ENCODE assay signal across 16 mouse cellular contexts in genomic region chr5:121930261-121930660, GRCm38 (mm10).
DNase-seq lines count a peak whose midpoint lies in the region; ATAC-seq lines count a peak whose summit lies in the region.
"Had no signal": no experiment of that assay in that cellular context is flagged by ENCODE, and none has a peak within 500 bp of the region (broad histone marks: within the 10 kb centered on the region; RNA-seq: fewer than 3 reads in every experiment).

No protein-coding gene starts in this region.

- ATAC-seq in forebrain, embryonic 15.5 days (replicated peaks): no peak
- ATAC-seq in forebrain, embryonic 16.5 days: no peak
- peak; percentile 35; the same call in 1 of the 2 replicates for ATAC-seq in neural tube, embryonic 11.5 days (ENCODE audit: insufficient read depth, low FRiP score, low TSS enrichment)
- ATAC-seq: inflammation-experienced regulatory T-cells, adult 6 months had no signal

- no peaks in the 10 kb centered on the region for H3K27me3 ChIP-seq in forebrain, embryonic 15.5 days
- H3K27me3 ChIP-seq in forebrain, embryonic 16.5 days (replicated peaks; ENCODE audit: control insufficient read depth, insufficient read depth, low read length): no peaks in the 10 kb centered on the region
- H3K27me3 ChIP-seq in neural tube, embryonic 11.5 days (ENCODE audit: control insufficient read depth, insufficient read depth, low read length): 0 out of 2 replicates have a peak, but pooled peaks cover 6% of the 10 kb centered on the region

- H3K4me2 ChIP-seq in forebrain, embryonic 15.5 days (replicated peaks): no peak overlapping the region
- H3K4me2 ChIP-seq in forebrain, embryonic 16.5 days (ENCODE audit: low read length): no peak overlapping the region
- H3K4me2 ChIP-seq in neural tube, embryonic 11.5 days (ENCODE audit: low read depth): peak overlapping the region; percentile 14; the same call in 1 of the 2 replicates
- H3K4me2 ChIP-seq: limb, embryonic 13.5 days; lung, embryonic 15.5 days had no signal

- H3K4me3 ChIP-seq in forebrain, embryonic 15.5 days: no peak overlapping the region
- no peak overlapping the region for H3K4me3 ChIP-seq in forebrain, embryonic 16.5 days (replicated peaks; ENCODE audit: low read length)
- no peak overlapping the region for H3K4me3 ChIP-seq in neural tube, embryonic 11.5 days (ENCODE audit: low read depth, low read length)
- H3K4me3 ChIP-seq: limb, embryonic 13.5 days; lung, embryonic 15.5 days had no signal

- no peaks in the 10 kb centered on the region for H3K36me3 ChIP-seq in forebrain, embryonic 15.5 days
- no peaks in the 10 kb centered on the region for H3K36me3 ChIP-seq in forebrain, embryonic 16.5 days (ENCODE audit: control insufficient read depth, insufficient read depth)
- H3K36me3 ChIP-seq in neural tube, embryonic 11.5 days (ENCODE audit: control insufficient read depth, insufficient read depth, low read length): no peaks in the 10 kb centered on the region
- H3K36me3 ChIP-seq: limb, embryonic 13.5 days; lung, embryonic 15.5 days had no signal

- no peaks in the 10 kb centered on the region for H3K9me3 ChIP-seq in forebrain, embryonic 15.5 days
- no peaks in the 10 kb centered on the region for H3K9me3 ChIP-seq in forebrain, embryonic 16.5 days (ENCODE audit: control insufficient read depth, low read length)
- no peaks in the 10 kb centered on the region for H3K9me3 ChIP-seq in neural tube, embryonic 11.5 days (ENCODE audit: control insufficient read depth, low read length)
- H3K9me3 ChIP-seq: limb, embryonic 13.5 days; lung, embryonic 15.5 days had no signal

- H3K4me1 ChIP-seq in forebrain, embryonic 15.5 days: peaks cover 50% of the 10 kb centered on the region
- H3K4me1 ChIP-seq in forebrain, embryonic 16.5 days (replicated peaks; ENCODE audit: control insufficient read depth, insufficient read depth, low read length): peaks cover 43% of the 10 kb centered on the region
- H3K4me1 ChIP-seq in neural tube, embryonic 11.5 days (ENCODE audit: control insufficient read depth, insufficient read depth, low read length): peaks cover 46% of the 10 kb centered on the region

- 73% methylated on average over 9 of the region's 9 CpGs for WGBS in forebrain, embryonic 15.5 days
- 78% methylated on average over 9 of the region's 9 CpGs for WGBS in forebrain, embryonic 16.5 days
- 3% methylated on average over 9 of the region's 9 CpGs for WGBS in neural tube, embryonic 11.5 days

- no peak overlapping the region for H3K9ac ChIP-seq in forebrain, embryonic 15.5 days (replicated peaks)
- H3K9ac ChIP-seq in forebrain, embryonic 16.5 days (replicated peaks; ENCODE audit: low read depth, low read length): no peak overlapping the region
- H3K9ac ChIP-seq in neural tube, embryonic 11.5 days (ENCODE audit: low read length): no peak overlapping the region
- H3K9ac ChIP-seq: limb, embryonic 13.5 days; lung, embryonic 15.5 days had no signal

- DNase-seq in kidney, postnatal 4 days: peak; percentile 26 to 28
- no peak for DNase-seq in kidney, postnatal 36 days
- DNase-seq in embryo, embryonic 11 days: peak; percentile 64
- DNase-seq in neural tube, embryonic 11.5 days (ENCODE audit: low spot score): peak; percentile 61
- no peak for DNase-seq in MN1 (ENCODE audit: low spot score)
- DNase-seq in lung, postnatal 10 days: no peak
- DNase-seq: adrenal gland, postnatal 25 days; cerebellum, postnatal 36 days; gastrocnemius, postnatal 14 days; layer of hippocampus, postnatal 36 days; thymus, adult 2 months had no signal

- H3K27ac ChIP-seq in forebrain, embryonic 15.5 days (replicated peaks): peak overlapping the region; percentile 31
- no peak overlapping the region for H3K27ac ChIP-seq in forebrain, embryonic 16.5 days (ENCODE audit: low read length)
- 0 out of 2 replicates have a peak overlapping the region, but pooled peaks have one; percentile 53 for H3K27ac ChIP-seq in neural tube, embryonic 11.5 days (ENCODE audit: low read depth, low read length)
- H3K27ac ChIP-seq: limb, embryonic 13.5 days; lung, embryonic 15.5 days had no signal

Comparison
In these comparisons a context has a peak if more than half of its experiments do, and no peak if none do; other contexts are left out.
1. DNase-seq: peak in kidney, postnatal 4 days (2 of 2), embryo, embryonic 11 days (single experiment) and neural tube, embryonic 11.5 days (single experiment); none in kidney, postnatal 36 days (0 of 2), MN1 (single experiment) and lung, postnatal 10 days (single experiment).